Comparison of ENCODE assay signal across 8 mouse cellular contexts in the genomic region with DNA sequence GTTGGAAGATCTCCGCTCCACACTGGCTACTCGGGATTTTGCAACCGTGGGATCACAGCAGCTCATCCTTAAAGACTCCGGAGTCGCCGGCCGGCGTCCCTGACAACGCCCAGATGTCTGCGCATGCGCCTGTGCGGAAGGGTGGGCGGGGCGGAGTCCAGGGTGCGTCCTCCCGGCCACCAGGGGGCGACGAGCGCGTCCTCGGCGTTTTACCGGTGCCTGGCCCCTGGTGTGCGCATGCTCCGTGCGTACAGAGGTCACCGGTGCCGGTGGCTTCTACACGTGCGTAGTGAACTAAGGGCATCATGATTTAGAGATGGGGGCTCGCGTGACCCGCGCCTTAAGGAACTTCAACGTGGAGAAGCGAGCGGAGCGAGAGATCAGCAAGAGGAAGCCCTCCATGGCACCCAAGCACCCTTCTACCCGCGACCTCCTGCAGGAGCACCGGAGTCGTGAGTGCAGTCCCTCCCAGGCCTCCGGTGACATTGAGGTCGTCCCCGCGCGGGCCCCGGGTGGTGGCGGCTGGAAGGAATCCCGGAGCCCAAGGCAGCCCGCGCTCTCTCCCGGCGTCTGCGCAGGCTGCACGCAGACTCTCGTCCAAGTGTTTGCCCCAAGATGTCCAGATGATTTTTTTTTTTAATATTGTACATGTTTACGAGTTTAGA. TPM values are rescaled to one million over a fixed set of nuclear protein-coding genes. Genes with fewer than 3 reads are reported as not detected.
DNase-seq lines count a peak whose midpoint lies in the region; ATAC-seq and TF ChIP-seq lines count a peak whose summit lies in the region.

Ndufaf4 (plus strand) TSS at position 233 of the 665 bp plus-strand sequence.

- peak; percentile 87 for TF ChIP-seq POLR2A in testis, adult 2 months (IDR thresholded peaks at IDR 0.05; ENCODE audit: control insufficient read depth, low read depth, low read length)

- H3K9ac ChIP-seq in forebrain, embryonic 12.5 days, result peak within 1 kb of the TSS; percentile 74
- H3K9ac ChIP-seq in heart, postnatal 0 days (replicated peaks; ENCODE audit: low read depth, low read length), result peak within 1 kb of the TSS; percentile 89
- peak within 1 kb of the TSS; percentile 74 for H3K9ac ChIP-seq in liver, embryonic 16.5 days (ENCODE audit: low read depth, low read length)
- H3K9ac ChIP-seq in neural tube, embryonic 13.5 days, result peak within 1 kb of the TSS; percentile 77

- ATAC-seq in forebrain, embryonic 12.5 days (ENCODE audit: low FRiP score), result peak; percentile 98
- ATAC-seq in heart, postnatal 0 days (ENCODE audit: insufficient read depth, low read depth), result peak; percentile 99
- ATAC-seq in liver, embryonic 16.5 days (ENCODE audit: low read depth), result peak; percentile 97
- peak; percentile 98 for ATAC-seq in neural tube, embryonic 13.5 days (ENCODE audit: low read depth)

- DNase-seq in c-Kit-positive CD71-positive TER-119-positive erythroid progenitor cells, embryonic 14.5 days (ENCODE audit: low spot score), result peak; percentile 93
- DNase-seq in heart, postnatal 0 days (ENCODE audit: low spot score), result peak; percentile 92
- DNase-seq in kidney, postnatal 4 days, result peak; percentile 99

- TF ChIP-seq CTCF in E14TG2a.4 (conservative IDR thresholded peaks at IDR 0.05; ENCODE audit: low read length), result no peak
- TF ChIP-seq CTCF in heart, postnatal 0 days (IDR thresholded peaks at IDR 0.05; ENCODE audit: low read depth), result peak; percentile 97
- peak; percentile 98 for TF ChIP-seq CTCF in testis, adult 2 months (IDR thresholded peaks at IDR 0.05; ENCODE audit: control insufficient read depth, insufficient read depth, insufficient replicate concordance, low read depth, low read length)

- peak within 1 kb of the TSS; percentile 69 for H3K4me2 ChIP-seq in forebrain, embryonic 12.5 days
- peak within 1 kb of the TSS; percentile 88 for H3K4me2 ChIP-seq in heart, postnatal 0 days (ENCODE audit: low read depth, low read length)
- H3K4me2 ChIP-seq in liver, embryonic 16.5 days (ENCODE audit: low read depth, low read length), result peak within 1 kb of the TSS; percentile 86
- H3K4me2 ChIP-seq in neural tube, embryonic 13.5 days, result peak within 1 kb of the TSS; percentile 68

- WGBS in forebrain, embryonic 12.5 days, result under 1% methylated on average over 58 of the region's 58 CpGs
- WGBS in heart, postnatal 0 days, result under 1% methylated on average over 58 of the region's 58 CpGs
- under 1% methylated on average over 58 of the region's 58 CpGs for WGBS in liver, embryonic 16.5 days (ENCODE audit: insufficient replicate concordance)
- under 1% methylated on average over 58 of the region's 58 CpGs for WGBS in neural tube, embryonic 13.5 days

- H3K4me1 ChIP-seq in E14TG2a.4 (replicated peaks; ENCODE audit: low read depth, low read length), result peaks cover 16% of the 10 kb centered on the region
- H3K4me1 ChIP-seq in forebrain, embryonic 12.5 days, result peaks cover 8% of the 10 kb centered on the region
- peaks cover 9% of the 10 kb centered on the region for H3K4me1 ChIP-seq in heart, postnatal 0 days (ENCODE audit: control insufficient read depth, insufficient read depth)
- H3K4me1 ChIP-seq in liver, embryonic 16.5 days (ENCODE audit: control insufficient read depth, low read depth, low read length), result peaks cover 9% of the 10 kb centered on the region
- peaks cover 12% of the 10 kb centered on the region for H3K4me1 ChIP-seq in neural tube, embryonic 13.5 days (replicated peaks)
- H3K4me1 ChIP-seq in testis, adult 2 months (ENCODE audit: control insufficient read depth, insufficient read depth, low read length), result no peaks in the 10 kb centered on the region; the same call in 1 of the 2 replicates

- H3K4me3 ChIP-seq in E14TG2a.4 (replicated peaks; ENCODE audit: low read length), result peak within 1 kb of the TSS; percentile 90
- H3K4me3 ChIP-seq in forebrain, embryonic 12.5 days (replicated peaks), result peak within 1 kb of the TSS; percentile 75
- H3K4me3 ChIP-seq in heart, postnatal 0 days (ENCODE audit: low read depth, low read length), result peak within 1 kb of the TSS; percentile 68
- peak within 1 kb of the TSS; percentile 85 for H3K4me3 ChIP-seq in liver, embryonic 16.5 days (ENCODE audit: low read depth, low read length)
- H3K4me3 ChIP-seq in neural tube, embryonic 13.5 days, result peak within 1 kb of the TSS; percentile 58
- H3K4me3 ChIP-seq in testis, adult 2 months (ENCODE audit: control insufficient read depth, low read depth, low read length), result peak within 1 kb of the TSS; percentile 96

- no peak within 1 kb of the TSS for H3K27ac ChIP-seq in forebrain, embryonic 12.5 days
- peak within 1 kb of the TSS; percentile 88 for H3K27ac ChIP-seq in heart, postnatal 0 days (ENCODE audit: low read depth)
- 0 out of 2 replicates have a peak within 1 kb of the TSS, but pooled peaks have one; percentile 27 for H3K27ac ChIP-seq in liver, embryonic 16.5 days (ENCODE audit: low read length)
- H3K27ac ChIP-seq in neural tube, embryonic 13.5 days (replicated peaks), result peak within 1 kb of the TSS; percentile 35; the same call in 1 of the 2 replicates
- peak within 1 kb of the TSS; percentile 80 for H3K27ac ChIP-seq in testis, adult 2 months (ENCODE audit: control insufficient read depth, insufficient read depth, low read depth, low read length)

- peaks cover 24% of the 10 kb centered on the region for H3K36me3 ChIP-seq in E14TG2a.4 (ENCODE audit: insufficient read depth, low read length)
- peaks cover 21% of the 10 kb centered on the region for H3K36me3 ChIP-seq in forebrain, embryonic 12.5 days (replicated peaks)
- peaks cover 20% of the 10 kb centered on the region for H3K36me3 ChIP-seq in heart, postnatal 0 days (replicated peaks; ENCODE audit: control insufficient read depth, insufficient read depth, low read length)
- peaks cover 4% of the 10 kb centered on the region; the same call in 1 of the 2 replicates for H3K36me3 ChIP-seq in liver, embryonic 16.5 days (ENCODE audit: control insufficient read depth, insufficient read depth)
- peaks cover 22% of the 10 kb centered on the region for H3K36me3 ChIP-seq in neural tube, embryonic 13.5 days
- no peaks in the 10 kb centered on the region for H3K36me3 ChIP-seq in testis, adult 2 months (ENCODE audit: control insufficient read depth, insufficient read depth, low read length)

- no peaks in the 10 kb centered on the region; the same call in none of the 2 replicates for H3K27me3 ChIP-seq in E14TG2a.4 (ENCODE audit: insufficient read depth, low read length)
- no peaks in the 10 kb centered on the region for H3K27me3 ChIP-seq in forebrain, embryonic 12.5 days
- H3K27me3 ChIP-seq in heart, postnatal 0 days (ENCODE audit: control insufficient read depth, insufficient read depth, low read length), result no peaks in the 10 kb centered on the region
- no peaks in the 10 kb centered on the region for H3K27me3 ChIP-seq in liver, embryonic 16.5 days (ENCODE audit: control insufficient read depth, insufficient read depth, low read depth, low read length)
- H3K27me3 ChIP-seq in neural tube, embryonic 13.5 days, result no peaks in the 10 kb centered on the region
- no peaks in the 10 kb centered on the region for H3K27me3 ChIP-seq in testis, adult 2 months (ENCODE audit: control insufficient read depth, insufficient read depth, low read length)

- H3K9me3 ChIP-seq in E14TG2a.4 (ENCODE audit: low read length), result no peaks in the 10 kb centered on the region
- no peaks in the 10 kb centered on the region for H3K9me3 ChIP-seq in forebrain, embryonic 12.5 days
- H3K9me3 ChIP-seq in heart, postnatal 0 days (replicated peaks; ENCODE audit: control insufficient read depth, low read length), result no peaks in the 10 kb centered on the region
- H3K9me3 ChIP-seq in liver, embryonic 16.5 days (replicated peaks; ENCODE audit: control insufficient read depth, low read length), result no peaks in the 10 kb centered on the region
- H3K9me3 ChIP-seq in neural tube, embryonic 13.5 days, result no peaks in the 10 kb centered on the region

- 0 out of 2 replicates have a peak, but pooled peaks have one; percentile 37 for TF ChIP-seq EP300 in heart, postnatal 0 days (IDR thresholded peaks at IDR 0.05; ENCODE audit: low read depth)

RNA-seq across cellular contexts. Expression of gene Ndufaf4, which starts in this region (rescaled TPM):
- 59.8 and 65.6 TPM in 2 replicates for polyA plus RNA-seq in forebrain, embryonic 12.5 days (2016; fragmentation: Nextera tagmentation; extraction: Ambion mirVana)
- total RNA-seq in heart, postnatal 0 days (2014; rRNA removed; ENCODE audit: low replicate concordance), result 14.0 and 26.4 TPM in 2 replicates
- polyA plus RNA-seq in heart, postnatal 0 days (2015; fragmentation: Nextera tagmentation; extraction: Ambion mirVana), result 113 and 125 TPM in 2 replicates
- polyA plus RNA-seq in liver, embryonic 16.5 days (2015; fragmentation: Nextera tagmentation; extraction: Ambion mirVana), result 16.9 TPM in 2 replicates
- polyA plus RNA-seq in neural tube, embryonic 13.5 days (2015; fragmentation: Nextera tagmentation; extraction: Ambion mirVana), result 63.0 and 67.0 TPM in 2 replicates
- polyA plus RNA-seq in testis, adult 2 months (2012; rRNA removed), result 0.85 and 0.95 TPM in 2 replicates
